Mouse (Mus musculus) neural tube, embryonic 12.5 days (tissue): Measurements from ENCODE around the gene Skap2. TPM values are rescaled to one million over a fixed set of nuclear protein-coding genes. Genes with fewer than 3 reads are reported as not detected.

Source experiments
- ATAC-seq: fragments of 200-750 bp; cut with Nextera tagmentation; 2 replicates; pipeline ENCODE4 v1.8.0; 2017; ENCODE audit warnings: low read depth, mild to moderate bottlenecking, moderate TSS enrichment, moderate library complexity; ENCODE audit not compliant: low FRiP score
- H3K27ac ChIP-seq: fragments of 300-500 bp; sonication (generic); 2 replicates; pipeline ENCODE4 v1.5.1; 2016
- H3K27me3 ChIP-seq: fragments of 300-500 bp; sonication (generic); replicated peaks from 2 replicates; pipeline ENCODE4 v1.6.1; 2016; ENCODE audit warnings: mild to moderate bottlenecking
- H3K36me3 ChIP-seq: fragments of 300-500 bp; sonication (generic); 2 replicates; pipeline ENCODE4 v1.6.1; 2016; ENCODE audit warnings: mild to moderate bottlenecking
- H3K4me1 ChIP-seq: fragments of 300-500 bp; sonication (generic); 2 replicates; pipeline ENCODE4 v1.6.1; 2016
- H3K4me2 ChIP-seq: fragments of 300-500 bp; sonication (generic); replicated peaks from 2 replicates; pipeline ENCODE4 v1.6.1; 2016; ENCODE audit warnings: mild to moderate bottlenecking
- H3K4me3 ChIP-seq: fragments of 300-500 bp; sonication (generic); 2 replicates; pipeline ENCODE4 v1.5.1; 2016
- H3K9ac ChIP-seq: fragments of 300-500 bp; sonication (generic); 2 replicates; pipeline ENCODE4 v1.6.1; 2016; ENCODE audit warnings: mild to moderate bottlenecking
- H3K9me3 ChIP-seq: fragments of 300-500 bp; sonication (generic); 2 replicates; pipeline ENCODE4 v1.6.1; 2016; ENCODE audit warnings: mild to moderate bottlenecking
- WGBS: fragments of 180-500 bp; shearing (Covaris S2); methylation state at CpG from one replicate; pipeline ENCODE4 v1.1.7; 2016; 5-methylcytosine and 5-hydroxymethylcytosine counted together
- polyA plus RNA-seq: library from polyadenylated mRNA; unstranded; fragments of >200 nt; fragmentation: Nextera tagmentation; extraction: Ambion mirVana; gene quantifications from 2 replicates; pipeline ENCODE4 v1.2.1, GENCODE M21; 2016

The Skap2 gene
- polyA plus RNA-seq, 1 experiment from 2014 or later = 60.8 TPM

- Histone ChIP-seq H3K4me2 (peak overlapping the region; percentile 51), H3K4me1 (peaks cover 34% of the 10 kb centered on the region), H3K9me3 (no peaks in the 10 kb centered on the region), H3K36me3 (no peaks in the 10 kb centered on the region), H3K4me3 (0 out of 2 replicates have a peak overlapping the region, but pooled peaks have one; percentile 21), H3K27me3 (no peaks in the 10 kb centered on the region), H3K27ac (no peak overlapping the region), H3K9ac (no peak overlapping the region)
- ATAC-seq = no peak
- 8% methylated on average over 8 of the region's 8 CpGs for WGBS
Measured at GRCm38 (mm10) chr6:52002676-52003075, 9.7 kb downstream of the Skap2 start.

GRCm38 (mm10) chr6:51999157-51999478, 13.2 kb downstream of the Skap2 start:
- Histone ChIP-seq H3K9me3 (no peaks in the 10 kb centered on the region), H3K36me3 (no peaks in the 10 kb centered on the region), H3K27me3 (no peaks in the 10 kb centered on the region), H3K4me3 (no peak overlapping the region), H3K4me1 (peaks cover 17% of the 10 kb centered on the region), H3K27ac (no peak overlapping the region), H3K9ac (no peak overlapping the region), H3K4me2 (no peak overlapping the region)
- WGBS = 38% methylated on average over 4 of the region's 4 CpGs
- ATAC-seq = peak; percentile 71

- no peaks in the 10 kb centered on the region for H3K36me3 ChIP-seq
- 32% methylated on average over 7 of the region's 7 CpGs for WGBS
Measured at GRCm38 (mm10) chr6:51998409-51999156, 13.8 kb downstream of the Skap2 start.

GRCm38 (mm10) chr6:51987999-51988398, 24.4 kb downstream of the Skap2 start:
- Histone ChIP-seq H3K9me3 (no peaks in the 10 kb centered on the region), H3K36me3 (no peaks in the 10 kb centered on the region), H3K4me1 (peaks cover 7% of the 10 kb centered on the region), H3K9ac (no peak overlapping the region), H3K4me2 (no peak overlapping the region), H3K27me3 (no peaks in the 10 kb centered on the region), H3K27ac (no peak overlapping the region), H3K4me3 (no peak overlapping the region)
- ATAC-seq = no peak
- 86% methylated on average over 2 of the region's 2 CpGs for WGBS

More at GRCm38 (mm10) chr6:51998409-51999156, 13.8 kb downstream of the Skap2 start:
- Histone ChIP-seq H3K4me3 (no peak overlapping the region), H3K9me3 (no peaks in the 10 kb centered on the region), H3K9ac (no peak overlapping the region), H3K27ac (no peak overlapping the region), H3K27me3 (no peaks in the 10 kb centered on the region), H3K4me2 (no peak overlapping the region), H3K4me1 (peaks cover 17% of the 10 kb centered on the region)
- peak; percentile 72 for ATAC-seq

- H3K4me3 ChIP-seq = no peak overlapping the region
- H3K9me3 ChIP-seq = no peaks in the 10 kb centered on the region
- H3K4me2 ChIP-seq = no peak overlapping the region
- no peak overlapping the region for H3K9ac ChIP-seq
- no peaks in the 10 kb centered on the region for H3K27me3 ChIP-seq
- ATAC-seq = no peak
- no peak overlapping the region for H3K27ac ChIP-seq
- WGBS = 32% methylated on average over 3 of the region's 3 CpGs
- peaks cover 10% of the 10 kb centered on the region; the same call in 1 of the 2 replicates for H3K4me1 ChIP-seq
- H3K36me3 ChIP-seq = no peaks in the 10 kb centered on the region
Measured at GRCm38 (mm10) chr6:51977638-51978037, 34.7 kb downstream of the Skap2 start.

GRCm38 (mm10) chr6:51975751-51976150, 36.6 kb downstream of the Skap2 start:
- 25% methylated on average over 4 of the region's 4 CpGs for WGBS
- peak; percentile 82; the same call in 1 of the 2 replicates for ATAC-seq
- H3K27me3 ChIP-seq = no peaks in the 10 kb centered on the region
- H3K4me1 ChIP-seq = peaks cover 10% of the 10 kb centered on the region; the same call in 1 of the 2 replicates
- H3K4me2 ChIP-seq = peak overlapping the region; percentile 12; the same call in 1 of the 2 replicates
- no peak overlapping the region for H3K27ac ChIP-seq
- H3K9me3 ChIP-seq = no peaks in the 10 kb centered on the region
- no peaks in the 10 kb centered on the region for H3K36me3 ChIP-seq
- no peak overlapping the region for H3K4me3 ChIP-seq
- no peak overlapping the region for H3K9ac ChIP-seq

GRCm38 (mm10) chr6:51958992-51959391, 53.4 kb downstream of the Skap2 start:
- no peaks in the 10 kb centered on the region for H3K36me3 ChIP-seq
- no peak overlapping the region for H3K4me3 ChIP-seq
- H3K27ac ChIP-seq = no peak overlapping the region
- whole genome bisulfite sequencing = 74% methylated on average over 4 of the region's 4 CpGs
- ATAC-seq = no peak
- no peaks in the 10 kb centered on the region for H3K27me3 ChIP-seq
- no peaks in the 10 kb centered on the region for H3K9me3 ChIP-seq
- H3K4me1 ChIP-seq = peaks cover 8% of the 10 kb centered on the region
- no peak overlapping the region for H3K9ac ChIP-seq
- H3K4me2 ChIP-seq = no peak overlapping the region

GRCm38 (mm10) chr6:51956048-51956792, 56.1 kb downstream of the Skap2 start:
- no peak for ATAC-seq

GRCm38 (mm10) chr6:51947661-51948060, 64.7 kb downstream of the Skap2 start:
- Histone ChIP-seq H3K27me3 (no peaks in the 10 kb centered on the region), H3K4me1 (no peaks in the 10 kb centered on the region), H3K9me3 (no peaks in the 10 kb centered on the region), H3K4me2 (no peak overlapping the region), H3K9ac (no peak overlapping the region), H3K4me3 (no peak overlapping the region), H3K27ac (no peak overlapping the region), H3K36me3 (no peaks in the 10 kb centered on the region)
- no peak for ATAC-seq

More at GRCm38 (mm10) chr6:51956048-51956792, 56.1 kb downstream of the Skap2 start:
- Histone ChIP-seq H3K4me3 (no peak overlapping the region), H3K9me3 (no peaks in the 10 kb centered on the region), H3K4me1 (peaks cover 6% of the 10 kb centered on the region), H3K36me3 (no peaks in the 10 kb centered on the region), H3K4me2 (no peak overlapping the region), H3K27ac (no peak overlapping the region), H3K9ac (no peak overlapping the region), H3K27me3 (no peaks in the 10 kb centered on the region)
- WGBS = 85% methylated on average over 4 of the region's 4 CpGs

- 77% methylated on average over 2 of the region's 2 CpGs for WGBS
- no peak for ATAC-seq
Measured at GRCm38 (mm10) chr6:51944916-51945315, 67.4 kb downstream of the Skap2 start.

GRCm38 (mm10) chr6:51933998-51934397, 78.4 kb downstream of the Skap2 start:
- ATAC-seq = no peak
- H3K36me3 ChIP-seq = no peaks in the 10 kb centered on the region
- no peak overlapping the region for H3K27ac ChIP-seq
- no peaks in the 10 kb centered on the region for H3K9me3 ChIP-seq
- 57% methylated on average over 4 of the region's 4 CpGs for WGBS
- H3K27me3 ChIP-seq = no peaks in the 10 kb centered on the region
- no peak overlapping the region for H3K9ac ChIP-seq
- peaks cover 7% of the 10 kb centered on the region for H3K4me1 ChIP-seq
- no peak overlapping the region for H3K4me2 ChIP-seq
- no peak overlapping the region for H3K4me3 ChIP-seq

More at GRCm38 (mm10) chr6:51944916-51945315, 67.4 kb downstream of the Skap2 start:
- H3K27ac ChIP-seq = no peak overlapping the region
- H3K9me3 ChIP-seq = no peaks in the 10 kb centered on the region
- H3K4me2 ChIP-seq = no peak overlapping the region
- H3K4me1 ChIP-seq = no peaks in the 10 kb centered on the region
- no peaks in the 10 kb centered on the region for H3K27me3 ChIP-seq
- no peak overlapping the region for H3K4me3 ChIP-seq
- H3K9ac ChIP-seq = no peak overlapping the region
- H3K36me3 ChIP-seq = no peaks in the 10 kb centered on the region

GRCm38 (mm10) chr6:51933034-51933611, 79.2 kb downstream of the Skap2 start:
- Histone ChIP-seq H3K36me3 (no peaks in the 10 kb centered on the region), H3K4me1 (peaks cover 7% of the 10 kb centered on the region), H3K9me3 (no peaks in the 10 kb centered on the region), H3K27me3 (no peaks in the 10 kb centered on the region), H3K9ac (no peak overlapping the region), H3K27ac (no peak overlapping the region; the same call in 1 of the 2 replicates), H3K4me2 (no peak overlapping the region), H3K4me3 (no peak overlapping the region)
- WGBS = 38% methylated on average over 3 of the region's 3 CpGs
- no peak for ATAC-seq
